Mouse (Mus musculus) forebrain, embryonic 16.5 days (tissue): Measurements from ENCODE around the gene Gm44502. TPM values are rescaled to one million over a fixed set of nuclear protein-coding genes. Genes with fewer than 3 reads are reported as not detected.

ENCODE experiments used
- ATAC-seq: fragments of 200-750 bp; cut with Nextera tagmentation; 2 replicates; pipeline ENCODE4 v1.8.0; 2017; ENCODE audit warnings: mild to moderate bottlenecking, moderate library complexity
- H3K27ac ChIP-seq: fragments of 300-500 bp; sonication (generic); 2 replicates; pipeline ENCODE4 v1.5.1; 2014; ENCODE audit warnings: low read length, control low read depth
- H3K27me3 ChIP-seq: fragments of 300-500 bp; sonication (generic); replicated peaks from 2 replicates; pipeline ENCODE4 v1.6.1; 2014; ENCODE audit warnings: low read length; ENCODE audit not compliant: control insufficient read depth, insufficient read depth
- H3K36me3 ChIP-seq: fragments of 300-500 bp; sonication (generic); 2 replicates; pipeline ENCODE4 v1.6.1; 2014; ENCODE audit not compliant: control insufficient read depth, insufficient read depth
- H3K4me1 ChIP-seq: fragments of 300-500 bp; sonication (generic); replicated peaks from 2 replicates; pipeline ENCODE4 v1.6.1; 2014; ENCODE audit warnings: low read length; ENCODE audit not compliant: control insufficient read depth, insufficient read depth
- H3K4me2 ChIP-seq: fragments of 300-500 bp; sonication (generic); 2 replicates; pipeline ENCODE4 v1.6.1; 2014; ENCODE audit warnings: mild to moderate bottlenecking, low read length, control low read depth
- H3K4me3 ChIP-seq: fragments of 300-500 bp; sonication (generic); replicated peaks from 2 replicates; pipeline ENCODE4 v1.5.1; 2014; ENCODE audit warnings: mild to moderate bottlenecking, low read length, control low read depth
- H3K9ac ChIP-seq: fragments of 300-500 bp; sonication (generic); replicated peaks from 2 replicates; pipeline ENCODE4 v1.6.1; 2014; ENCODE audit warnings: low read depth, low read length, control low read depth
- H3K9me3 ChIP-seq: fragments of 300-500 bp; sonication (generic); 2 replicates; pipeline ENCODE4 v1.6.1; 2016; ENCODE audit warnings: low read length; ENCODE audit not compliant: control insufficient read depth
- WGBS: fragments of 180-500 bp; shearing (Covaris S2); extraction: QIAGEN DNeasy Blood & Tissue Kit; methylation state at CpG from one replicate; pipeline ENCODE4 v1.1.7; 2014; 5-methylcytosine and 5-hydroxymethylcytosine counted together
- polyA plus RNA-seq: library from polyadenylated mRNA; unstranded; fragments of >200 nt; fragmentation: Nextera tagmentation; extraction: Ambion mirVana; gene quantifications from 2 replicates; pipeline ENCODE4 v1.2.1, GENCODE M21; 2015

Gene Gm44502
- polyA plus RNA-seq, 1 experiment from 2014 or later, result not detected

GRCm38 (mm10) chr15:89374801-89375534 is 54.5 kb downstream of the Gm44502 start:
- WGBS, result 91% methylated on average over 17 of the region's 17 CpGs
- ATAC-seq, result no peak
- Histone ChIP-seq H3K9me3 (no peaks in the 10 kb centered on the region), H3K4me3 (no peak overlapping the region), H3K9ac (no peak overlapping the region), H3K4me2 (no peak overlapping the region), H3K36me3 (peaks cover 21% of the 10 kb centered on the region), H3K27me3 (peaks cover 37% of the 10 kb centered on the region), H3K4me1 (peaks cover 27% of the 10 kb centered on the region), H3K27ac (no peak overlapping the region)

- WGBS, result 45% methylated on average over 9 of the region's 9 CpGs
These were observed 55.2 kb downstream of the Gm44502 start for GRCm38 (mm10) chr15:89374340-89374739.

GRCm38 (mm10) chr15:89373762-89374248 is 55.7 kb downstream of the Gm44502 start, which contains the start of gene Sco2:
Gene Sco2 (minus strand): TSS chr15:89373846.
- peak within 1 kb of the TSS; percentile 75 for H3K4me2 ChIP-seq
- ATAC-seq, result peak; percentile 89
- no peaks in the 10 kb centered on the region for H3K9me3 ChIP-seq
- peaks cover 28% of the 10 kb centered on the region for H3K27me3 ChIP-seq
- H3K4me1 ChIP-seq, result peaks cover 20% of the 10 kb centered on the region
- H3K9ac ChIP-seq, result peak within 1 kb of the TSS; percentile 91
- H3K27ac ChIP-seq, result peak within 1 kb of the TSS; percentile 92
- peak within 1 kb of the TSS; percentile 89 for H3K4me3 ChIP-seq
- under 1% methylated on average over 40 of the region's 42 CpGs for WGBS
- peaks cover 25% of the 10 kb centered on the region for H3K36me3 ChIP-seq

More at GRCm38 (mm10) chr15:89374340-89374739, 55.2 kb downstream of the Gm44502 start:
- peak overlapping the region; percentile 89 for H3K4me3 ChIP-seq
- H3K27ac ChIP-seq, result peak overlapping the region; percentile 92; the same call in 1 of the 2 replicates
- H3K9me3 ChIP-seq, result no peaks in the 10 kb centered on the region
- peaks cover 33% of the 10 kb centered on the region for H3K27me3 ChIP-seq
- peaks cover 24% of the 10 kb centered on the region for H3K36me3 ChIP-seq
- peak overlapping the region; percentile 91 for H3K9ac ChIP-seq
- H3K4me1 ChIP-seq, result peaks cover 25% of the 10 kb centered on the region
- peak overlapping the region; percentile 75 for H3K4me2 ChIP-seq
- no peak for ATAC-seq

GRCm38 (mm10) chr15:89373027-89373761 is 56.3 kb downstream of the Gm44502 start:
- Histone ChIP-seq H3K4me2 (peak overlapping the region; percentile 75), H3K9ac (peak overlapping the region; percentile 91), H3K27me3 (peaks cover 22% of the 10 kb centered on the region), H3K4me1 (peaks cover 14% of the 10 kb centered on the region), H3K36me3 (peaks cover 29% of the 10 kb centered on the region), H3K4me3 (peak overlapping the region; percentile 89), H3K9me3 (no peaks in the 10 kb centered on the region), H3K27ac (peak overlapping the region; percentile 92)
- WGBS, result 2% methylated on average over 35 of the region's 35 CpGs
- peak; percentile 85 for ATAC-seq

GRCm38 (mm10) chr15:89372536-89372935 is 57.0 kb downstream of the Gm44502 start:
- Histone ChIP-seq H3K27me3 (peaks cover 15% of the 10 kb centered on the region), H3K9ac (no peak overlapping the region), H3K27ac (no peak overlapping the region), H3K9me3 (no peaks in the 10 kb centered on the region), H3K4me3 (peak overlapping the region; percentile 89), H3K4me1 (peaks cover 14% of the 10 kb centered on the region), H3K4me2 (peak overlapping the region; percentile 75), H3K36me3 (peaks cover 36% of the 10 kb centered on the region)
- ATAC-seq, result no peak
- 83% methylated on average over 7 of the region's 7 CpGs for WGBS

GRCm38 (mm10) chr15:89372068-89372467 is 57.4 kb downstream of the Gm44502 start:
- Histone ChIP-seq H3K9ac (no peak overlapping the region), H3K4me2 (no peak overlapping the region), H3K4me1 (peaks cover 14% of the 10 kb centered on the region), H3K27me3 (peaks cover 10% of the 10 kb centered on the region), H3K4me3 (no peak overlapping the region), H3K27ac (no peak overlapping the region), H3K9me3 (no peaks in the 10 kb centered on the region), H3K36me3 (peaks cover 36% of the 10 kb centered on the region)
- ATAC-seq, result no peak
- 89% methylated on average over 13 of the region's 13 CpGs for WGBS

Other genes with a start within 250 kb of the Gm44502 start
- gene Plxnb2, start 248.9 kb downstream of the Gm44502 start, polyA plus RNA-seq, result 112 and 126 TPM in 2 replicates
- 60.7 and 83.2 TPM in 2 replicates for gene Dennd6b, start 233.2 kb downstream of the Gm44502 start, polyA plus RNA-seq
- 77.8 and 90.8 TPM in 2 replicates for gene Ppp6r2, start 218.1 kb downstream of the Gm44502 start, polyA plus RNA-seq
- 81.8 and 97.2 TPM in 2 replicates for gene Sbf1, start 114.4 kb downstream of the Gm44502 start, polyA plus RNA-seq
- gene Adm2, start 107.0 kb downstream of the Gm44502 start, polyA plus RNA-seq, result not detected in 2 replicates
- not detected in 2 replicates for gene Miox, start 95.3 kb downstream of the Gm44502 start, polyA plus RNA-seq
- 29.5 and 32.3 TPM in 2 replicates for gene Lmf2, start 74.0 kb downstream of the Gm44502 start, polyA plus RNA-seq
- 138 and 140 TPM in 2 replicates for gene Ncaph2, start 74.0 kb downstream of the Gm44502 start, polyA plus RNA-seq
- gene Sco2, start 55.9 kb downstream of the Gm44502 start, polyA plus RNA-seq, result 10.1 and 14.1 TPM in 2 replicates
- gene Tymp, start 52.7 kb downstream of the Gm44502 start, polyA plus RNA-seq, result 1.7 and 2.6 TPM in 2 replicates
- 1.9 and 3.3 TPM in 2 replicates for gene Odf3b, start 50.4 kb downstream of the Gm44502 start, polyA plus RNA-seq
- not detected in 2 replicates for gene Klhdc7b, start 44.8 kb downstream of the Gm44502 start, polyA plus RNA-seq
- gene Syce3, start 19.2 kb downstream of the Gm44502 start, polyA plus RNA-seq, result not detected in 2 replicates
- gene Cpt1b, start 3.8 kb downstream of the Gm44502 start, polyA plus RNA-seq, result 1.2 and 1.8 TPM in 2 replicates
- gene C730034F03Rik, start 107 bp downstream of the Gm44502 start, polyA plus RNA-seq, result 5.2 and 7.0 TPM in 2 replicates
- gene Chkb, start 212 bp upstream of the Gm44502 start, polyA plus RNA-seq, result 77.7 and 79.3 TPM in 2 replicates
- gene Mapk8ip2, start 24.2 kb upstream of the Gm44502 start, polyA plus RNA-seq, result 74.5 and 81.9 TPM in 2 replicates
- 23.9 and 27.9 TPM in 2 replicates for gene Arsa, start 47.7 kb upstream of the Gm44502 start, polyA plus RNA-seq
- 9.3 and 14.1 TPM in 2 replicates for gene Shank3, start 69.9 kb upstream of the Gm44502 start, polyA plus RNA-seq
- 0.92 and 2.3 TPM in 2 replicates for gene Acr, start 138.6 kb upstream of the Gm44502 start, polyA plus RNA-seq
- 53.6 and 64.4 TPM in 2 replicates for gene Rabl2, start 162.2 kb upstream of the Gm44502 start, polyA plus RNA-seq